Mouse (Mus musculus) intestine, embryonic 16.5 days (tissue): ENCODE measurements at regions not wholly inside any gene's neighbourhood (a gene's known extent, or its start where the extent isn't known, plus 50 kb on each side); places are given as distances from the start of the nearest gene placed in this dataset.

Experiments used
- ATAC-seq: fragments of 200-750 bp; cut with Nextera tagmentation; 2 replicates; pipeline ENCODE4 v1.8.0; 2017; ENCODE audit warnings: moderate TSS enrichment, moderate library complexity
- H3K27ac ChIP-seq: fragments of 300-500 bp; sonication (generic); 2 replicates; pipeline ENCODE4 v1.5.1; 2014; ENCODE audit warnings: mild to moderate bottlenecking, low read length
- H3K27me3 ChIP-seq: fragments of 300-500 bp; sonication (generic); replicated peaks from 2 replicates; pipeline ENCODE4 v1.6.1; 2014; ENCODE audit warnings: low read length, control low read depth, mixed read lengths; ENCODE audit not compliant: control insufficient read depth, insufficient read depth
- H3K36me3 ChIP-seq: fragments of 300-500 bp; sonication (generic); 2 replicates; pipeline ENCODE4 v1.6.1; 2014; ENCODE audit warnings: low read length, control low read depth; ENCODE audit not compliant: control insufficient read depth, insufficient read depth
- H3K4me1 ChIP-seq: fragments of 300-500 bp; sonication (generic); 2 replicates; pipeline ENCODE4 v1.6.1; 2014; ENCODE audit warnings: low read length, control low read depth, mixed read lengths; ENCODE audit not compliant: control insufficient read depth, insufficient read depth
- H3K4me2 ChIP-seq: fragments of 300-500 bp; sonication (generic); 2 replicates; pipeline ENCODE4 v1.6.1; 2014; ENCODE audit warnings: low read depth, low read length, control low read depth
- H3K4me3 ChIP-seq: fragments of 300-500 bp; sonication (generic); 2 replicates; pipeline ENCODE4 v1.5.1; 2014; ENCODE audit warnings: mild to moderate bottlenecking, low read length
- H3K9ac ChIP-seq: fragments of 300-500 bp; sonication (generic); 2 replicates; pipeline ENCODE4 v1.6.1; 2014; ENCODE audit warnings: low read depth, low read length
- H3K9me3 ChIP-seq: fragments of 300-500 bp; sonication (generic); 2 replicates; pipeline ENCODE4 v1.6.1; 2016; ENCODE audit warnings: low read length, control low read depth; ENCODE audit not compliant: control insufficient read depth
- WGBS: fragments of 180-500 bp; shearing (Covaris S2); extraction: QIAGEN DNeasy Blood & Tissue Kit; methylation state at CpG from one replicate; pipeline ENCODE4 v1.1.7; 2014; 5-methylcytosine and 5-hydroxymethylcytosine counted together

DNA sequence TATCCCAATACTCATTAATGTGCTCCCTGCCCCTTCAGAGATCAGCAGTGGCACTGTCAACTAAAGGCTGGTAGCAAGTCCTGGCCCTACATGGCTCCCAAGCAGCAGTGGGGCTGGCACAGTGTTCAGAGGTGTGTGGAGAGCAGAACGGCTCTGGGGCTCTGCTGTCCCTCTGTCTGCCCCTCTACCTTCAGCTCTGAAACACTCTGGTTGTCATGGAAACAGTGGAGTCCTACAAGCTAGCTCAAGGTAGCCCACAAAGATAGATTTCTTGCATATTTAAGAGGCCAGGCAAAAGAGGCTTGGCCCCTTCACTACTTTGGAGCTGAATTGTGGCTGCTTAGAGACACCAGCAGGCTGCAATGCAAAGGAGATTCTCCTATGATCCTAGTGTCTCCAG is 259.6 kb downstream of the Tcerg1l start:
- Histone ChIP-seq H3K27ac (no peak overlapping the region), H3K36me3 (no peaks in the 10 kb centered on the region), H3K4me3 (no peak overlapping the region), H3K9me3 (no peaks in the 10 kb centered on the region), H3K27me3 (no peaks in the 10 kb centered on the region), H3K9ac (no peak overlapping the region), H3K4me1 (no peaks in the 10 kb centered on the region), H3K4me2 (no peak overlapping the region)
- WGBS = 32% methylated on average over 1 of the region's 1 CpGs
- no peak for ATAC-seq

DNA sequence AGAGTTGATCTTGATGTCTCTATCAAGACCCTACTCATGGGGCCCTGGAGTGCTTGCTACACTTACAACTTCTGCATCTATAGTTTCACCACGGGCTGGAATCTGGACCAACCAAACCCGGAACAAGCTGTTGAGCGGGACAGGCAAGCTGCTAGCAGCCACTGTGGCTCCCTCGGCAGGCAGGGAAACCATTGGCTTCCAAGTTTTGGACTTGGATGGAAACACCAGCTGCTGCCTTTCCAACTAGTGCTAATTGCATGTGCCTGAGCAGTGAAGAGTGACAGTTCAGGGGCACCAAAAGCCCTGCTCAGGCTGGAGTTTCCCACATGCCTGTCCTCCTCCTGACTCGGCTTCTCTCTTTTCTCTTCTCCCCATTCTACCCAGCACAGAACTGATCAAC is 257.8 kb downstream of the Tcerg1l start:
- H3K36me3 ChIP-seq = no peaks in the 10 kb centered on the region
- H3K4me1 ChIP-seq = no peaks in the 10 kb centered on the region
- H3K27me3 ChIP-seq = no peaks in the 10 kb centered on the region
- no peak overlapping the region for H3K4me2 ChIP-seq
- H3K4me3 ChIP-seq = no peak overlapping the region
- no peak overlapping the region for H3K9ac ChIP-seq
- WGBS = 81% methylated on average over 5 of the region's 5 CpGs
- H3K9me3 ChIP-seq = no peaks in the 10 kb centered on the region
- no peak for ATAC-seq
- H3K27ac ChIP-seq = no peak overlapping the region

DNA sequence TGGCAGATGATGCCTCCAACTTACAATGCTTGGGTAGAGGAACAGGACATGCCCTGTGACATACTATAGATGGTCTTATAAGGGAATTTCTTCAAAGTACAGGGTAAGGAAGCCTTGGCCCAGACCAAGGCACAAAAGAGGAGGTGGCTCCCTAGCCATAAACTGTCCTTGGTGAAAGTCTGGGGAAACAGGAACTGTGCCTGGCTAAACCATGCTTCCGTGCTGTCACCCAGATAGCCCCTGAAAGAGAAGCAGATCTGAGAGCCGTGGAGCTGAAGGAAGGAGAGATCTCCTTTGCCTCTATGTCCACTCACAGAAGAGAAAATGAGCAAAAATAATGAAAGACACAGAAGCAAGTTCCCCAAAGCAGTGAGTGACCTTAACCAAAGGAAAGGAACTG is 248.0 kb downstream of the Tcerg1l start:
- no peaks in the 10 kb centered on the region for H3K27me3 ChIP-seq

DNA sequence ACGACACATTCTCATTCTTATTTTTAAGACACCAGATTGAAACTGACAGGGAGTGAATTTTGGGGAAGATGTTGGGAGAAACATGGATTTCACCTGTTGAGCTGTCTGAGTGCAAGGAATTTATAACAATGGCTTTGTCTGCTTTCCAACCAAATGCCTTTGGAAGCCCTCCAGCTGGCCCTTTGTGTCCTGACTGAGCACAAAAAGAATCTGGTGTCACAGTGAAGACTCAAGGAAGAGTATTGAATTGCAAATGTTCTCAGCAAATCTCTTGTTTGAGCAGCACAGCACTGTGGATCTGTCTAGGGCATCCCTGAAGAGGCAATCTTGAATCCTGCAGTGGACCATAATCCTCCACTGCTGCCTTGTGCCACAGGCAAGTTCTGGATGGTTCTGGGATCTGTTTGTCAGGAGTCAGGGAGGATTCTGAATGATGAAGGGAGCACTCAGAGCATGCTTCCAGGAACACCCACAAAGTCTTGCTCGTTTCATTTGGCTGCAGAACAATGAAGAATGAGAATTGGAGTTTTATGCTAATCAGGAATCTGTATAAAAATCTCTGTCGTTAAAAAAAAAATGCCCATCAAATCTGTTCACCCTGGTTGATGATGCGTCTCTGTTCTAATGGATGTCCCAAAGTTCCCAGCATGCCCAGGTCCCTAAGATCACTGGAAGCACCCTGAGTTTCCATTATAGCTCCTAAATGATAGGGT is 243.9 kb downstream of the Tcerg1l start:
- Histone ChIP-seq H3K9me3 (no peaks in the 10 kb centered on the region), H3K4me3 (no peak overlapping the region), H3K4me1 (no peaks in the 10 kb centered on the region), H3K9ac (no peak overlapping the region), H3K27ac (no peak overlapping the region), H3K36me3 (no peaks in the 10 kb centered on the region), H3K4me2 (no peak overlapping the region), H3K27me3 (no peaks in the 10 kb centered on the region)
- ATAC-seq = no peak
- 66% methylated on average over 4 of the region's 4 CpGs for WGBS

More for the DNA sequence above, 248.0 kb downstream of the Tcerg1l start:
- Histone ChIP-seq H3K4me1 (no peaks in the 10 kb centered on the region), H3K36me3 (no peaks in the 10 kb centered on the region), H3K27ac (no peak overlapping the region), H3K4me2 (no peak overlapping the region), H3K4me3 (no peak overlapping the region), H3K9me3 (no peaks in the 10 kb centered on the region), H3K9ac (no peak overlapping the region)
- 80% methylated on average over 2 of the region's 2 CpGs for WGBS
- no peak for ATAC-seq
